Mouse (Mus musculus): Measurements from ENCODE around the gene Ccdc62.

DNA sequence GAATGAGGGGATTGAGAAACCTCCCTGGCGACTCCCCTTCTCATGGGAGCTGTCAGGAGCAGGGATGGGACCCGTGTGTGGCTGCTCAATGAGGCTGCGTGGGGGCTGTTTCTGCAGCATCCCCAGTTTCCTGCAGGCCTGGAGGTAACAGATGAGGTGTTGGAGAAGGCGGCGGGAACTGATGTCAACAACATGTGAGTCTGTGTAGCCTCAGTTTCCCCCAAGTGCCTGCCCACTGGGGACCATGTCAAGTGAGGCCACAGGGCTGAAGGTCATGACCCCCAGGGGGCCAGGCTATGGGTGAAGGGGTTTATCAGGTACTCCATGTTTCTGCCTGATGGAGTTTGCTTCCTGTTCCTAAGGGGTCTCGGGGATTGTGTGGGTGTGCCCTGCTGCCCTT is 60.8 kb downstream of the Ccdc62 start:
- TF ChIP-seq USF1 (IDR thresholded peaks at IDR 0.05; ENCODE audit: low read depth): no peak
- no peak for TF ChIP-seq POLR2A (IDR thresholded peaks at IDR 0.05; ENCODE audit: insufficient read length, low read depth)
- TF ChIP-seq TCF12 (IDR thresholded peaks at IDR 0.05; ENCODE audit: insufficient read depth, poor library complexity, severe bottlenecking): no peak
- TF ChIP-seq MAX (IDR thresholded peaks at IDR 0.05; ENCODE audit: low read depth): no peak

Measured in myocyte (in vitro differentiated cells).